Mouse (Mus musculus): ENCODE data around the gene Ccdc33. TPM values are rescaled to one million over a fixed set of nuclear protein-coding genes. Genes with fewer than 3 reads are reported as not detected.

Gene Ccdc33
- polyA plus RNA-seq, 1 experiment from 2014 or later, result not detected

- no peak overlapping the region for H3K27ac ChIP-seq
- no peak overlapping the region for H3K4me3 ChIP-seq
- no peaks in the 10 kb centered on the region for H3K9me3 ChIP-seq (replicated peaks)
- H3K4me2 ChIP-seq, result no peak overlapping the region
- 41% methylated on average over 7 of the region's 7 CpGs for WGBS
- peaks cover 3% of the 10 kb centered on the region; the same call in 1 of the 2 replicates for H3K27me3 ChIP-seq
- no peak overlapping the region for H3K9ac ChIP-seq
- peaks cover 19% of the 10 kb centered on the region for H3K4me1 ChIP-seq (replicated peaks)
- no peak for ATAC-seq (replicated peaks; ENCODE audit: insufficient number of reproducible peaks, insufficient read depth, low FRiP score, low read depth)
- no peaks in the 10 kb centered on the region for H3K36me3 ChIP-seq
These were observed 107.6 kb downstream of the Ccdc33 start for GRCm38 (mm10) chr9:58011027-58011426.

- Histone ChIP-seq H3K4me1 (replicated peaks) (peaks cover 19% of the 10 kb centered on the region), H3K9ac (no peak overlapping the region), H3K27me3 (peaks cover 3% of the 10 kb centered on the region; the same call in 1 of the 2 replicates), H3K9me3 (replicated peaks) (no peaks in the 10 kb centered on the region), H3K36me3 (no peaks in the 10 kb centered on the region), H3K4me2 (peak overlapping the region; percentile 51; the same call in 1 of the 2 replicates), H3K27ac (peak overlapping the region; percentile 53), H3K4me3 (no peak overlapping the region)
- 59% methylated on average over 3 of the region's 3 CpGs for WGBS
- ATAC-seq (replicated peaks; ENCODE audit: insufficient number of reproducible peaks, insufficient read depth, low FRiP score, low read depth), result no peak
These were observed 109.0 kb downstream of the Ccdc33 start for GRCm38 (mm10) chr9:58009588-58009987.

GRCm38 (mm10) chr9:58009015-58009362 lies 109.6 kb downstream of the Ccdc33 start:
- Histone ChIP-seq H3K9ac (no peak overlapping the region), H3K36me3 (no peaks in the 10 kb centered on the region), H3K4me2 (peak overlapping the region; percentile 51), H3K9me3 (replicated peaks) (no peaks in the 10 kb centered on the region), H3K27me3 (peaks cover 3% of the 10 kb centered on the region; the same call in 1 of the 2 replicates), H3K27ac (peak overlapping the region; percentile 67), H3K4me1 (replicated peaks) (peaks cover 19% of the 10 kb centered on the region), H3K4me3 (peak overlapping the region; percentile 11; the same call in 1 of the 2 replicates)
- ATAC-seq (replicated peaks; ENCODE audit: insufficient number of reproducible peaks, insufficient read depth, low FRiP score, low read depth), result peak; percentile 80
- 1% methylated on average over 6 of the region's 6 CpGs for WGBS

- Histone ChIP-seq H3K9me3 (replicated peaks) (no peaks in the 10 kb centered on the region), H3K4me1 (replicated peaks) (peaks cover 19% of the 10 kb centered on the region), H3K4me2 (peak overlapping the region; percentile 51), H3K9ac (no peak overlapping the region), H3K27me3 (peaks cover 3% of the 10 kb centered on the region; the same call in 1 of the 2 replicates), H3K36me3 (no peaks in the 10 kb centered on the region), H3K27ac (peak overlapping the region; percentile 67), H3K4me3 (peak overlapping the region; percentile 11; the same call in 1 of the 2 replicates)
- 0 out of 2 replicates have a peak, but pooled peaks have one; percentile 23 for ATAC-seq (replicated peaks; ENCODE audit: insufficient number of reproducible peaks, insufficient read depth, low FRiP score, low read depth)
- WGBS, result 52% methylated on average over 12 of the region's 12 CpGs
These were observed 110.1 kb downstream of the Ccdc33 start for GRCm38 (mm10) chr9:58008336-58009014.

GRCm38 (mm10) chr9:58005753-58006461 lies 112.7 kb downstream of the Ccdc33 start, which contains the start of gene Cyp11a1:
Gene Cyp11a1 (plus strand): TSS chr9:58006411.
- Histone ChIP-seq H3K4me3 (no peak within 1 kb of the TSS), H3K27me3 (peaks cover 3% of the 10 kb centered on the region; the same call in 1 of the 2 replicates), H3K4me2 (no peak within 1 kb of the TSS), H3K27ac (no peak within 1 kb of the TSS), H3K9ac (no peak within 1 kb of the TSS), H3K36me3 (no peaks in the 10 kb centered on the region), H3K9me3 (replicated peaks) (no peaks in the 10 kb centered on the region), H3K4me1 (replicated peaks) (peaks cover 18% of the 10 kb centered on the region)
- ATAC-seq (replicated peaks; ENCODE audit: insufficient number of reproducible peaks, insufficient read depth, low FRiP score, low read depth), result no peak
- 79% methylated on average over 16 of the region's 16 CpGs for WGBS

- Histone ChIP-seq H3K4me2 (no peak overlapping the region), H3K4me1 (replicated peaks) (peaks cover 4% of the 10 kb centered on the region), H3K9ac (no peak overlapping the region), H3K4me3 (no peak overlapping the region), H3K27me3 (peaks cover 13% of the 10 kb centered on the region), H3K36me3 (no peaks in the 10 kb centered on the region), H3K27ac (no peak overlapping the region), H3K9me3 (replicated peaks) (no peaks in the 10 kb centered on the region)
- WGBS, result 25% methylated on average over 2 of the region's 2 CpGs
- ATAC-seq (replicated peaks; ENCODE audit: insufficient number of reproducible peaks, insufficient read depth, low FRiP score, low read depth), result no peak
These were observed 115.4 kb downstream of the Ccdc33 start for GRCm38 (mm10) chr9:58003272-58003671.

- ATAC-seq (replicated peaks; ENCODE audit: insufficient number of reproducible peaks, insufficient read depth, low FRiP score, low read depth), result no peak
- peaks cover 38% of the 10 kb centered on the region for H3K27me3 ChIP-seq
These were observed 118.9 kb downstream of the Ccdc33 start for GRCm38 (mm10) chr9:57999676-58000075.

GRCm38 (mm10) chr9:57998685-57999084 lies 119.9 kb downstream of the Ccdc33 start:
- ATAC-seq (replicated peaks; ENCODE audit: insufficient number of reproducible peaks, insufficient read depth, low FRiP score, low read depth), result no peak
- WGBS, result 46% methylated on average over 2 of the region's 2 CpGs
- H3K4me1 ChIP-seq (replicated peaks), result peaks cover 12% of the 10 kb centered on the region
- H3K27me3 ChIP-seq, result peaks cover 38% of the 10 kb centered on the region
- no peak overlapping the region for H3K9ac ChIP-seq
- H3K4me3 ChIP-seq, result no peak overlapping the region
- no peaks in the 10 kb centered on the region for H3K36me3 ChIP-seq
- no peaks in the 10 kb centered on the region for H3K9me3 ChIP-seq (replicated peaks)
- H3K27ac ChIP-seq, result no peak overlapping the region
- no peak overlapping the region for H3K4me2 ChIP-seq

More at GRCm38 (mm10) chr9:57999676-58000075, 118.9 kb downstream of the Ccdc33 start:
- no peak overlapping the region for H3K4me2 ChIP-seq
- H3K27ac ChIP-seq, result no peak overlapping the region
- H3K4me1 ChIP-seq (replicated peaks), result peaks cover 12% of the 10 kb centered on the region
- H3K9ac ChIP-seq, result no peak overlapping the region
- 50% methylated on average over 2 of the region's 2 CpGs for whole genome bisulfite sequencing
- no peak overlapping the region for H3K4me3 ChIP-seq
- H3K36me3 ChIP-seq, result no peaks in the 10 kb centered on the region
- no peaks in the 10 kb centered on the region for H3K9me3 ChIP-seq (replicated peaks)

GRCm38 (mm10) chr9:57998032-57998659 lies 120.5 kb downstream of the Ccdc33 start:
- peak; percentile 54; the same call in 1 of the 2 replicates for ATAC-seq (replicated peaks; ENCODE audit: insufficient number of reproducible peaks, insufficient read depth, low FRiP score, low read depth)
- Histone ChIP-seq H3K4me3 (peak overlapping the region; percentile 37), H3K9me3 (replicated peaks) (no peaks in the 10 kb centered on the region), H3K4me2 (peak overlapping the region; percentile 67), H3K4me1 (replicated peaks) (peaks cover 10% of the 10 kb centered on the region), H3K9ac (peak overlapping the region; percentile 32; the same call in 1 of the 2 replicates), H3K36me3 (no peaks in the 10 kb centered on the region), H3K27me3 (peaks cover 38% of the 10 kb centered on the region), H3K27ac (no peak overlapping the region)
- 2% methylated on average over 20 of the region's 20 CpGs for whole genome bisulfite sequencing

- H3K9me3 ChIP-seq (replicated peaks), result no peaks in the 10 kb centered on the region
- ATAC-seq (replicated peaks; ENCODE audit: insufficient number of reproducible peaks, insufficient read depth, low FRiP score, low read depth), result no peak
- H3K4me1 ChIP-seq (replicated peaks), result peaks cover 8% of the 10 kb centered on the region
- WGBS, result 14% methylated on average over 13 of the region's 13 CpGs
- H3K36me3 ChIP-seq, result no peaks in the 10 kb centered on the region
- peaks cover 38% of the 10 kb centered on the region for H3K27me3 ChIP-seq
- peak overlapping the region; percentile 32; the same call in 1 of the 2 replicates for H3K9ac ChIP-seq
- H3K4me2 ChIP-seq, result peak overlapping the region; percentile 67
- H3K27ac ChIP-seq, result no peak overlapping the region
- H3K4me3 ChIP-seq, result peak overlapping the region; percentile 37
These were observed 121.1 kb downstream of the Ccdc33 start for GRCm38 (mm10) chr9:57997511-57998031.

- WGBS, result 33% methylated on average over 4 of the region's 4 CpGs
These were observed 123.3 kb downstream of the Ccdc33 start for GRCm38 (mm10) chr9:57995282-57995681.

More at GRCm38 (mm10) chr9:57995282-57995681, 123.3 kb downstream of the Ccdc33 start:
- no peak overlapping the region for H3K27ac ChIP-seq
- ATAC-seq (replicated peaks; ENCODE audit: insufficient number of reproducible peaks, insufficient read depth, low FRiP score, low read depth), result no peak
- peaks cover 37% of the 10 kb centered on the region for H3K27me3 ChIP-seq
- H3K4me1 ChIP-seq (replicated peaks), result peaks cover 8% of the 10 kb centered on the region
- no peaks in the 10 kb centered on the region for H3K36me3 ChIP-seq
- no peaks in the 10 kb centered on the region for H3K9me3 ChIP-seq (replicated peaks)
- H3K9ac ChIP-seq, result no peak overlapping the region
- no peak overlapping the region for H3K4me3 ChIP-seq
- H3K4me2 ChIP-seq, result no peak overlapping the region
